Mouse (Mus musculus) spleen, adult 2 months (tissue): ENCODE measurements around the gene Gpc5. TPM values are rescaled to one million over a fixed set of nuclear protein-coding genes. Genes with fewer than 3 reads are reported as not detected.

Source experiments
- DNase-seq, 2 experiments: peaks; one replicate each; pipeline versions ENCODE4 v3.0.0 to v3.0.0-alpha.2; 2012 to 2021; ENCODE audit warnings: low spot score in 2 of 2, low read depth in 1 of 2
- H3K27ac ChIP-seq: fragments of 200-500 bp; 2 replicates; pipeline ENCODE4 v1.5.1; 2012; ENCODE audit warnings: low read length, inconsistent platforms; ENCODE audit not compliant: insufficient read depth
- H3K27me3 ChIP-seq: fragments of 200-500 bp; 2 replicates; pipeline ENCODE4 v1.6.1; 2012; ENCODE audit warnings: mild to moderate bottlenecking, moderate library complexity, low read length, inconsistent platforms; ENCODE audit not compliant: control insufficient read depth, insufficient read depth
- H3K36me3 ChIP-seq: fragments of 200-500 bp; 2 replicates; pipeline ENCODE4 v1.6.1; 2012; ENCODE audit warnings: mild to moderate bottlenecking, low read length, inconsistent platforms; ENCODE audit not compliant: control insufficient read depth, insufficient read depth
- H3K4me1 ChIP-seq: fragments of 200-500 bp; 2 replicates; pipeline ENCODE4 v1.6.1; 2011; ENCODE audit warnings: inconsistent platforms; ENCODE audit not compliant: control insufficient read depth, insufficient read depth, insufficient read length
- H3K4me3 ChIP-seq: fragments of 200-500 bp; 2 replicates; pipeline ENCODE4 v1.5.1; 2011; ENCODE audit warnings: mild to moderate bottlenecking, inconsistent platforms; ENCODE audit not compliant: insufficient read depth, insufficient read length; ENCODE audit errors: extremely low read depth
- CTCF ChIP-seq: fragments of 200-500 bp; IDR thresholded peaks from 2 replicates; pipeline ENCODE4 v1.5.1; 2011; ENCODE audit warnings: mild to moderate bottlenecking, inconsistent platforms; ENCODE audit not compliant: insufficient read depth, insufficient read length, insufficient replicate concordance; ENCODE audit errors: extremely low read depth
- POLR2A ChIP-seq: fragments of 200-500 bp; IDR thresholded peaks from 2 replicates; pipeline ENCODE4 v1.6.1; 2011; ENCODE audit warnings: low read depth, low read length, inconsistent platforms
- WGBS: fragments of 180-500 bp; shearing (Covaris S2); methylation state at CpG from one replicate; pipeline ENCODE4 v1.1.7; 2018; 5-methylcytosine and 5-hydroxymethylcytosine counted together
- polyA plus RNA-seq: library from polyadenylated mRNA; depleted of rRNA; stranded (reverse); fragments of >200 nt; gene quantifications from 2 replicates; pipeline ENCODE4 v1.2.3, GENCODE M21; 2012

Gpc5 gene
- polyA plus RNA-seq, 1 experiment = not detected

DNA sequence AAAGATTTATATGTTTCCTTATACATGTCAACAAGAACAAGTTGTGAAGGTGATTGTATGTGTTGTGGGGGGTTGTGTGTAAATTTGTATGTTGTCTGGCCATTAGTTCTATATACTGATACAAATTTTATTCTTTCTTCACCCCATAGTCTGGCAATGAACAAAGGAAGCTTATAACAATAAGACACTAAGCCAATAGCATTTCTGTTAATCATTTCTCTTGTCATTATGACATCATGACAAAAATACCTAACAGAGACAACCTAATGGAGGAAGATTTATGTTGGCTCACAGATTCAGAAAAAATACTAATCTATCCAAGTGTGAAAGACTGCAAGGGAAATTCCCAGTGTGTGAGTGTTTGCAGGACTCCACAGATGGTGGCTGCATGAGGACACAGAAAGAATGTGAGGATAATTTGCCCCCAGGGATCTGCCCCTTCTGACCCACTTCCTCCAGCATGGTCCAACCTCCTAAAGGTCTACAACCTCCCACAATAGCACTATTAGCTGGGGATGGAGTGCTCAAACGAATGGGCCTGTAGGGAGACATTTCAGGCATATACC, 1402.4 kb downstream of the Gpc5 start:
- Histone ChIP-seq H3K27ac (no peak overlapping the region), H3K4me1 (no peaks in the 10 kb centered on the region), H3K36me3 (no peaks in the 10 kb centered on the region), H3K27me3 (no peaks in the 10 kb centered on the region), H3K4me3 (no peak overlapping the region)
- TF ChIP-seq CTCF = no peak
- no peak for TF ChIP-seq POLR2A
- no peak for DNase-seq
- 40% methylated on average over 1 of the region's 1 CpGs for WGBS

DNA sequence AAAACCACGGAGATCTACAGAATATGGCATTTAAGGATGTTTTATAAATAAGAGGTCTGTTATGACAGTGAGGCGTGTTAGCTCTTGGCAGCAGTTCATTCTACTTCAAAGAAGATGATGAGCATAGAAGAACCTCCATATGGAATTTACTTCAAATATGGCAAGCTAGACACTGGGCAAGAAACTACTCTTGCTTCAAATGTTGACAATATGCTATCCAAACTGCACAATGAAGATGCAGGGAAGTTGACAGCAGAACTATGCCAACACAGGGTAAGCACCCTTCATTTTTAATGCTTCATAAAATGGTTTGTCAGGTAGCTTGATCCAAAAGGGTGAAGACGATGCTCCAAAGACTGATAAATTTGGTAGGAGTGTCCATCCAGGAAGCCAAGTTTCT, 1446.2 kb downstream of the Gpc5 start:
- H3K27ac ChIP-seq = no peak overlapping the region
- TF ChIP-seq CTCF (no peak), POLR2A (no peak)
- no peak for DNase-seq
- H3K27me3 ChIP-seq = no peaks in the 10 kb centered on the region
- no peak overlapping the region for H3K4me3 ChIP-seq
- 74% methylated on average over 3 of the region's 3 CpGs for WGBS
- no peaks in the 10 kb centered on the region for H3K36me3 ChIP-seq
- no peaks in the 10 kb centered on the region for H3K4me1 ChIP-seq

DNA sequence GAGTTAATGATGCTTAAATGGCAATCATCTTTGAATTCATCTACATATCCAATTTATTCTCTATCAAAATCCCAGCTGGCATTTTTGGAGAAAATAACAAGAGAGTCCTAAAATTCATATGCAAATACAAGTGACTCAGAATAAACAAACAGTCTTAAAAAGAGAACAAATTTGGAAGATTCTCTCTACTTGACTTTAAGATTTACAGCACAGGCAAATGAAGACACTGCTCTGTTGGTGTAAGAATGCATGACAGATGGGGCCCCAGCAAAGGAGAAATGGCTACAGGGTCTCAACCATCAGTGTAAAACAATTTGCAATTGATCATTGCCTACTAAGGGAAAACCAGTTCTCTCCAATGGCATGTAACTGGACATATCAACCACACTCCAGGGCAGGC, 1451.7 kb downstream of the Gpc5 start:
- Histone ChIP-seq H3K27ac (no peak overlapping the region), H3K4me1 (no peaks in the 10 kb centered on the region), H3K36me3 (no peaks in the 10 kb centered on the region), H3K27me3 (no peaks in the 10 kb centered on the region), H3K4me3 (no peak overlapping the region)
- TF ChIP-seq CTCF (no peak), POLR2A (no peak)
- DNase-seq = no peak

DNA sequence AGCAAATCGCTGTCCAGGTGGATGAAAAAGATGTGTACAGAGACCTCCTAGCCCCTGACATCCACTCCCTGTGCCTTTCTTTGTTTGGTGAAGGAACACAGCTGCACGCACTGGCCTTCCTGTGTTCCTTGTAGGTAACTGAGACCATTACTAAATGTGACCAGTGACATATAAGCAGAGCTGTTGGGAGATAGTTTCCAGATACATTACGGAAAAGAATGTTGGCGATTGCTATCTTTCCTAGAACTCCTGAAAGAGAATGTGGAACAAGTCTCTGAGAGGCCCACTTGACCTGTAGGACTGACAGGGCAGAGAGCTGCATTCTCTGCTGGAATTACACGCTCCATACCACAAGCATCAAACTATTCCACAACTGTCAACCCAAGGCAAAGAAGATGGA, 1459.4 kb downstream of the Gpc5 start:
- WGBS = 80% methylated on average over 5 of the region's 5 CpGs
- no peak for DNase-seq
- TF ChIP-seq CTCF = no peak
- TF ChIP-seq POLR2A = no peak
- Histone ChIP-seq H3K36me3 (no peaks in the 10 kb centered on the region), H3K27ac (no peak overlapping the region), H3K27me3 (no peaks in the 10 kb centered on the region), H3K4me1 (no peaks in the 10 kb centered on the region), H3K4me3 (no peak overlapping the region)

DNA sequence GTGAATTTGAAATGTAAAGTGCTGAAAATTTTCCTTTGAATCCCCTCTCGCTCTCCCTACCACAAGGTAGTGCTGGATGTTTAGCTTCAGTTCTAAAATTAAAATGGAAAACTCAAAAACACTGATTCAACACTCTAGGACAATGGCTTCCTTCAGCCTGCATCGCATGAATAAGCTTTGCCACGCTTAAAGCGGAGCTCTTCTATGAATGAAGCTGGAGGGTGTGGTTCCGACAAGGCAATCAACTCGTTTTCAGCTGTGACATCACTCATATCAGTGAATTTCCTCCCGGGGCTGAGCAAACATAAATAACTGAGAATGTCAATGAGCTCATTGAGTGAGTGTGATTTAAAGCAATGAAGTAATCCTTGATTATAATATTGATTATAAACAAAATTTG, 1461.3 kb downstream of the Gpc5 start:
- Histone ChIP-seq H3K4me1 (no peaks in the 10 kb centered on the region), H3K4me3 (no peak overlapping the region), H3K36me3 (no peaks in the 10 kb centered on the region), H3K27ac (no peak overlapping the region), H3K27me3 (no peaks in the 10 kb centered on the region)
- no peak for DNase-seq
- 71% methylated on average over 7 of the region's 7 CpGs for WGBS
- TF ChIP-seq CTCF = no peak
- no peak for TF ChIP-seq POLR2A

DNA sequence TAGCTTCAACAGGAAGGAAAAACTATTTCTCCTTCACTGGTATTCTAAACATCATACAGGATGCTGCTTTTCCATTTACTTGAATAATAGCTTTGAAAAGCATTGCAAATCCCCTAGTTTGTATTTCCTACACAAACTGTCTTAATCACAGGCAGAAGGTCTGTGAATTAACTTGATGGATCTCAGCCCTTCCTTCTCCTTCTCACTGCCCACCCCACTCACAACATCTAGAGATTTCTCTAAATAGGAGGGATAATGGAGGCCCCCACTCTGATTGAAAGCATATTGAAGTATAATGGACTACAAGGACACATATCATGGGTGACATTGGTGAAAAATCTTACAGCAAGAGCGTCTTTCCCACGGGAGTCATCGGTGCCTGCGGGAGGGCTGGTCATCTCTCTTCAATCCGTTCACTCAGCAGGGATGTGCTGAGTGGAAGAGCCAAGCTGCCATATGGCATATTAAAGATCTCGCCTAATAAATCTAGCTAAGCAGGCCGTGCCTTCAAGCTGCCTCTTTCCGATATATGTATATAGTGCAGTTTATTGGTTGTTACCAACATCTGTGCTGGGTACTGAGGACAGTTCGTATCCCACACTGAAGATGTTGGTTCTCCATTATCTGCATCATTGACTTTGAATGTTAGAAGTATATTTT, 1466.3 kb downstream of the Gpc5 start:
- H3K27ac ChIP-seq = no peak overlapping the region
- no peak for DNase-seq
- no peaks in the 10 kb centered on the region for H3K4me1 ChIP-seq
- 89% methylated on average over 9 of the region's 9 CpGs for WGBS
- H3K27me3 ChIP-seq = no peaks in the 10 kb centered on the region
- H3K4me3 ChIP-seq = no peak overlapping the region
- no peaks in the 10 kb centered on the region for H3K36me3 ChIP-seq
- no peak for TF ChIP-seq CTCF
- no peak for TF ChIP-seq POLR2A

DNA sequence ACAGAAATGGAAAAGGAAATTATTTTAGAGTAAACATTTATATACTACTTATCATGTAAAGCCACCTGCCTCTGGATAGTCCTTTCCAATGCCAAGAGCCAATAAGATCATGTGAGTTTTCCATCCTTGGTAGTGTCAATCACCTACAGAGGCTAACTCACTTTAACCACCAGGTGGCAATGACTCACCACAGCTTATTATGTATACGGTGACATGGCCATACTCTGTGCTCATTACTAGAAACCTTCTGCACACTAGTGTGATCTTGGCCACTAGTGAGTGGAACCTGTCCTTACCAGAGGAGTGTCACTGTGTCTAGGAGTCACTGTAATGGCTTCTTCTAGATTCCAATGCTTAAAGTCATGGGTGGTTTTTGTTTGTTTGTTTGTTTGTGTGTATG, 1468.0 kb downstream of the Gpc5 start:
- Histone ChIP-seq H3K36me3 (no peaks in the 10 kb centered on the region), H3K27ac (no peak overlapping the region), H3K4me3 (no peak overlapping the region), H3K4me1 (no peaks in the 10 kb centered on the region), H3K27me3 (no peaks in the 10 kb centered on the region)
- 43% methylated on average over 1 of the region's 1 CpGs for WGBS
- TF ChIP-seq POLR2A (no peak), CTCF (no peak)
- DNase-seq = no peak
